Mouse (Mus musculus) hindbrain, postnatal 0 days (tissue): ENCODE measurements around the gene Eif2a. TPM values are rescaled to one million over a fixed set of nuclear protein-coding genes. Genes with fewer than 3 reads are reported as not detected.

Experiments used
- ATAC-seq: fragments of 200-750 bp; cut with Nextera tagmentation; 2 replicates; pipeline ENCODE4 v1.8.0; 2017; ENCODE audit warnings: mild to moderate bottlenecking, moderate TSS enrichment, moderate library complexity
- DNase-seq: peaks from one replicate; pipeline ENCODE4 v3.0.0-alpha.2; 2015; ENCODE audit warnings: low spot score
- H3K27ac ChIP-seq: fragments of 300-500 bp; sonication (generic); 2 replicates; pipeline ENCODE4 v1.5.1; 2014; ENCODE audit warnings: mild to moderate bottlenecking
- H3K27me3 ChIP-seq: fragments of 300-500 bp; sonication (generic); 2 replicates; pipeline ENCODE4 v1.6.1; 2014; ENCODE audit warnings: low read length, mixed read lengths; ENCODE audit not compliant: insufficient read depth
- H3K36me3 ChIP-seq: fragments of 300-500 bp; sonication (generic); 2 replicates; pipeline ENCODE4 v1.6.1; 2014; ENCODE audit warnings: low read length, mixed read lengths; ENCODE audit not compliant: insufficient read depth
- H3K4me1 ChIP-seq: fragments of 300-500 bp; sonication (generic); 2 replicates; pipeline ENCODE4 v1.6.1; 2014; ENCODE audit warnings: antibody characterized with exemption, low read length, mixed read lengths; ENCODE audit not compliant: insufficient read depth
- H3K4me2 ChIP-seq: fragments of 300-500 bp; sonication (generic); 2 replicates; pipeline ENCODE4 v1.6.1; 2014; ENCODE audit warnings: low read depth, mild to moderate bottlenecking, low read length, moderate library complexity, mixed read lengths
- H3K4me3 ChIP-seq: fragments of 300-500 bp; sonication (generic); 2 replicates; pipeline ENCODE4 v1.5.1; 2014; ENCODE audit warnings: low read length
- H3K9ac ChIP-seq: fragments of 300-500 bp; sonication (generic); replicated peaks from 2 replicates; pipeline ENCODE4 v1.6.1; 2014; ENCODE audit warnings: mild to moderate bottlenecking, low read length, moderate library complexity, mixed read lengths
- H3K9me3 ChIP-seq: fragments of 300-500 bp; sonication (generic); 2 replicates; pipeline ENCODE4 v1.6.1; 2016; ENCODE audit warnings: low read length, mixed read lengths
- CTCF ChIP-seq: IDR thresholded peaks from 2 replicates; pipeline ENCODE4 v1.5.1; 2016; ENCODE audit warnings: antibody characterized with exemption, control low read depth, low read depth
- WGBS: fragments of 180-500 bp; shearing (Covaris S2); extraction: QIAGEN DNeasy Blood & Tissue Kit; methylation state at CpG from one replicate; pipeline ENCODE4 v1.1.7; 2014; 5-methylcytosine and 5-hydroxymethylcytosine counted together
- polyA plus RNA-seq: library from polyadenylated mRNA; unstranded; fragments of >200 nt; fragmentation: Nextera tagmentation; extraction: Ambion mirVana; gene quantifications from 2 replicates; pipeline ENCODE4 v1.2.1, GENCODE M21; 2015
- total RNA-seq: library from RNA; depleted of rRNA; stranded (reverse); fragments of >200 nt; gene quantifications from 2 replicates; pipeline ENCODE4 v1.2.3, GENCODE M21; 2014

Gene Eif2a
- total and polyA plus RNA-seq, 2 experiments from 2014 or later: 33.7 to 38.9 TPM

DNA sequence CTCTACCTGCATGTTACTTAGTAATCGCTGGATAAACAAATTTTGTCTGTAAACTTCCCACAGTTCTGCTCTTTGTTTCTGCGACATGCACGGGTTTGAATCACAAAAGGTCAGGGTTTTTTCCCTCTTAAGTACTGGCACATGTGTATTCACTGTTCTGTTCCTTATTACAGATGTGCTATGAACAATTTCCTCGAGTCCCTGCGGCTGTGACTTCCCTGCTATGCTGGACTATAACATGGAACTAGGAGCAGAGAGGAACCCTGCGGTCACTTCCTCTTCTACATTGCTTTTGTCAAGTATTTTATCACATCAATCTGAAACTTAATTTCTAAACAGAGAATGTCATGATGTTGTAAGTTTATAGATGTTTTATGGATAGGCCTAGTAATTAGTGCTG lies 5.3 kb upstream of the Eif2a start:
- no peaks in the 10 kb centered on the region for H3K27me3 ChIP-seq

DNA sequence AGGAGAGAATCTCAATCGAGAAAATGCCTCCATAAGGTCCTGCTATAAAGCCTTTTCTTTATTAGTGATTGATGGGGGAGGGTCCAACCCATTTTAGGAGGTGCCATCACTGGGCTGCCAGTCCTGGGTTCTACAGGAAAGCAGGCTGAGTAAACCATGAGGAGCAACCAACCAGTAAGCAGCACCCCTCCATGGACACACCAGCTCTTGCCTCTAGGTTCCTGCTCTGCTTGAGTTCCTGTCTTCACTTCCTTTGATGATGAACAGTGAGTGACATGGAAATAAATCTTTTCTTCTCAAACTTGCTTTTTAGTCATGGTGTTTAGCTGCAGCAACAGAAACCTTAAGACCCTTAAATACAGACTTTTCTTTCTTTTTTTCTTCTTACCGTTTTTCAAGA lies 4.3 kb upstream of the Eif2a start:
- no peak overlapping the region for H3K4me2 ChIP-seq
- TF ChIP-seq CTCF: no peak
- H3K4me3 ChIP-seq: no peak overlapping the region
- H3K9ac ChIP-seq: no peak overlapping the region
- 0 out of 2 replicates have a peak, but pooled peaks cover under 1% of the 10 kb centered on the region for H3K4me1 ChIP-seq
- DNase-seq (no peak), ATAC-seq (no peak)
- H3K27ac ChIP-seq: no peak overlapping the region
- 86% methylated on average over 2 of the region's 2 CpGs for WGBS
- H3K27me3 ChIP-seq: no peaks in the 10 kb centered on the region
- no peaks in the 10 kb centered on the region for H3K9me3 ChIP-seq
- H3K36me3 ChIP-seq: 0 out of 2 replicates have a peak, but pooled peaks cover 4% of the 10 kb centered on the region

More for the DNA sequence above, 5.3 kb upstream of the Eif2a start:
- H3K4me2 ChIP-seq: no peak overlapping the region
- DNase-seq (no peak), ATAC-seq (no peak)
- WGBS: 92% methylated on average over 6 of the region's 6 CpGs
- H3K9ac ChIP-seq: no peak overlapping the region
- no peak overlapping the region for H3K27ac ChIP-seq
- H3K4me1 ChIP-seq: no peaks in the 10 kb centered on the region
- no peak overlapping the region for H3K4me3 ChIP-seq
- no peak for TF ChIP-seq CTCF
- 0 out of 2 replicates have a peak, but pooled peaks cover 4% of the 10 kb centered on the region for H3K36me3 ChIP-seq
- H3K9me3 ChIP-seq: no peaks in the 10 kb centered on the region

DNA sequence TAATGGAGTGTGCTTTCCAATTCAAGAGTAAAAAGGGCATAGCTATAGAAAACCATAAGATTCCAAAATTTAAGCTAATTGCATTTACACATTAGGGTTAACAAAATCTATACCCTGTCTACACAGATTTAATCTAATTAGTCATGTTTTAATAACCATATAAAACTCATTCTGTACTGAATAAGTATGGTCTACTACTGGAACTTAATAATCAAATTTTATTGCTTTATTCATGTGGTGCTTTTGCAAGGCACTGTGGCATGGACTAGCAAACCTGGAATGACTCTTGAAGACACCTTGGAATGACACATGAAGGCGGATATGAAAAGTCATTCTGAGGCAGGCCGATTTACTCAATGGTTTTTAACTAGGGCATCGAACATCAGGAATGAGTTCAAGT lies 2.2 kb upstream of the Eif2a start:
- WGBS: 95% methylated on average over 3 of the region's 3 CpGs

GRCm38 (mm10) chr3:58524246-58524645 lies 1.4 kb upstream of the Eif2a start:
- Histone ChIP-seq H3K27ac (no peak overlapping the region), H3K27me3 (no peaks in the 10 kb centered on the region), H3K4me2 (peak overlapping the region; percentile 76), H3K4me3 (peak overlapping the region; percentile 95), H3K36me3 (0 out of 2 replicates have a peak, but pooled peaks cover 4% of the 10 kb centered on the region), H3K9me3 (no peaks in the 10 kb centered on the region), H3K9ac (peak overlapping the region; percentile 97), H3K4me1 (peaks cover 7% of the 10 kb centered on the region)
- 51% methylated on average over 4 of the region's 4 CpGs for WGBS
- ATAC-seq: no peak
- TF ChIP-seq CTCF: no peak
- no peak for DNase-seq

More for the DNA sequence above, 2.2 kb upstream of the Eif2a start:
- ATAC-seq: no peak
- TF ChIP-seq CTCF: no peak
- H3K4me3 ChIP-seq: no peak overlapping the region
- H3K36me3 ChIP-seq: 0 out of 2 replicates have a peak, but pooled peaks cover 4% of the 10 kb centered on the region
- no peak overlapping the region for H3K9ac ChIP-seq
- no peak for DNase-seq
- H3K27ac ChIP-seq: no peak overlapping the region
- peaks cover 7% of the 10 kb centered on the region for H3K4me1 ChIP-seq
- H3K27me3 ChIP-seq: no peaks in the 10 kb centered on the region
- no peak overlapping the region for H3K4me2 ChIP-seq
- H3K9me3 ChIP-seq: no peaks in the 10 kb centered on the region

DNA sequence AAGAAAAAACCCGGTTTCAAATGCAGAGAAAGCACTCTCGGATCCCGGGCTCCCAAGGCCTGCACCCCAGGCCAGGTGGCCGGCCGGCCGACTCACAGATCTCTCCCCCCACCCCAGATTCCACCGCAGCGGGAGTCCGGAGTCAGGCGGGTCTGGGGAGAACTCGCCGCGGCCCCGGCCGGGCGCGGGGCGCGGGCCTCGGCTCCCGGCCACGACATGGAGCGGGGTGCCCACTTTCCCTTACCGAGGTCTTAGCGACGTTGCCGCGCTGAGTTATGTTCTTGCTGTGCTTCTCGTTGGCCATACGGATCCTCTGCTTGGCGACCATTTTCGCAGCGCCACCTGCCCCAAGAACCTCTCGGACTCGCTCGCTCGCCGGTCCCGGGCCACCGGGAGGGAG lies 455 bp upstream of the Eif2a start:
- TF ChIP-seq CTCF: no peak; the same call in 1 of the 2 replicates
- Histone ChIP-seq H3K4me1 (peaks cover 7% of the 10 kb centered on the region), H3K4me3 (peak overlapping the region; percentile 95), H3K27me3 (no peaks in the 10 kb centered on the region), H3K36me3 (0 out of 2 replicates have a peak, but pooled peaks cover 4% of the 10 kb centered on the region), H3K9me3 (no peaks in the 10 kb centered on the region), H3K9ac (peak overlapping the region; percentile 97), H3K27ac (peak overlapping the region; percentile 97), H3K4me2 (peak overlapping the region; percentile 76)
- no peak for ATAC-seq
- 0% methylated on average over 38 of the region's 40 CpGs for WGBS
- no peak for DNase-seq

DNA sequence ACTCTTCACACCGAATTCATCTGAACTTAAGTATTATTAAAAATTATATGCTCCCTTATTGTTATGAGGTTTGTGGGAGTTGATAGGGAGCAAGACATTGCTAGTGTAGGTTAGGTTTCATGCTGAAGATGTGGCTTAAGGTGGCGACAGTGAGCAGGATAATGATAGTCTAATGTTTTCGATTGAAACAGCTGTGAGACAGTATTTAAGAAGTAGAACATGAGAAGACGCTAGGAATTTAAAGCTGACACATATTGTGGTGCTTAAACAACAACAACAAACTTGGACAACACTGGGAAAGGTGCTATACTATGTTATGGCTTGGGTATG lies 752 bp downstream of the Eif2a start:
- H3K27me3 ChIP-seq: no peaks in the 10 kb centered on the region
- H3K36me3 ChIP-seq: peaks cover 6% of the 10 kb centered on the region; the same call in 1 of the 2 replicates
- no peaks in the 10 kb centered on the region for H3K9me3 ChIP-seq
- peak overlapping the region; percentile 95 for H3K4me3 ChIP-seq
- ATAC-seq (no peak), DNase-seq (peak; percentile 26)
- peak overlapping the region; percentile 76 for H3K4me2 ChIP-seq
- peaks cover 7% of the 10 kb centered on the region for H3K4me1 ChIP-seq
- 6% methylated on average over 4 of the region's 4 CpGs for WGBS
- H3K9ac ChIP-seq: peak overlapping the region; percentile 97
- H3K27ac ChIP-seq: peak overlapping the region; percentile 97; the same call in 1 of the 2 replicates
- TF ChIP-seq CTCF: peak; percentile 52

- no peaks in the 10 kb centered on the region for H3K4me1 ChIP-seq
- no peaks in the 10 kb centered on the region for H3K27me3 ChIP-seq
- no peak overlapping the region for H3K27ac ChIP-seq
- DNase-seq (no peak), ATAC-seq (no peak)
- 0 out of 2 replicates have a peak, but pooled peaks cover 2% of the 10 kb centered on the region for H3K9me3 ChIP-seq
- no peak overlapping the region for H3K4me3 ChIP-seq
- no peak for TF ChIP-seq CTCF
- no peak overlapping the region for H3K4me2 ChIP-seq
- no peak overlapping the region for H3K9ac ChIP-seq
- 95% methylated on average over 3 of the region's 3 CpGs for WGBS
- H3K36me3 ChIP-seq: peaks cover 19% of the 10 kb centered on the region; the same call in 1 of the 2 replicates
Measured at GRCm38 (mm10) chr3:58536573-58536972, 11.0 kb downstream of the Eif2a start.
